Mouse (Mus musculus) urinary bladder, postnatal 36 days (tissue): Measurements from ENCODE around the gene Tmem199.

Experiments
- DNase-seq, 2 experiments: peaks; one replicate each; pipeline ENCODE4 v3.0.0; 2022; ENCODE audit warnings: low spot score in 2 of 2, mixed read lengths in 1 of 2

Tmem199 gene

GRCm38 (mm10) chr11:78475289-78475688, 36.7 kb downstream of the Tmem199 start:
- no peak for DNase-seq

- no peak for DNase-seq
Observed at GRCm38 (mm10) chr11:78471326-78472103, 40.5 kb downstream of the Tmem199 start.

GRCm38 (mm10) chr11:78467932-78468331, 44.0 kb downstream of the Tmem199 start:
- no peak for DNase-seq

GRCm38 (mm10) chr11:78467515-78467914, 44.5 kb downstream of the Tmem199 start:
- DNase-seq = no peak

GRCm38 (mm10) chr11:78466242-78466912, 45.6 kb downstream of the Tmem199 start:
- DNase-seq = no peak

GRCm38 (mm10) chr11:78465568-78466180, 46.3 kb downstream of the Tmem199 start, which contains the start of gene Slc46a1:
Gene Slc46a1 (plus strand): TSS chr11:78465697.
- DNase-seq = peak; percentile 72 to 82

GRCm38 (mm10) chr11:78465116-78465515, 46.9 kb downstream of the Tmem199 start:
- DNase-seq = no peak

GRCm38 (mm10) chr11:78463286-78464036, 48.5 kb downstream of the Tmem199 start:
- DNase-seq = no peak

- no peak for DNase-seq
Observed at GRCm38 (mm10) chr11:78462669-78463068, 49.3 kb downstream of the Tmem199 start.

GRCm38 (mm10) chr11:78461894-78462293, 50.1 kb downstream of the Tmem199 start:
- DNase-seq = no peak

- DNase-seq = no peak
Observed at GRCm38 (mm10) chr11:78458740-78459139, 53.2 kb downstream of the Tmem199 start.
